Mouse (Mus musculus): ENCODE data around the gene Tbcd. TPM values are rescaled to one million over a fixed set of nuclear protein-coding genes. Genes with fewer than 3 reads are reported as not detected.

The Tbcd gene
- polyA plus RNA-seq, 1 experiment = 90.0 TPM

- no peak overlapping the region for H3K4me3 ChIP-seq (ENCODE audit: control insufficient read depth, insufficient read depth, low read length)
- H3K4me1 ChIP-seq (replicated peaks; ENCODE audit: control insufficient read depth, insufficient read depth, low read length) = no peaks in the 10 kb centered on the region; the same call in 1 of the 2 replicates
- no peak for DNase-seq
- WGBS = 93% methylated on average over 2 of the region's 2 CpGs
- H3K36me3 ChIP-seq (ENCODE audit: control insufficient read depth, insufficient read depth, low read length) = no peaks in the 10 kb centered on the region
- no peak for TF ChIP-seq CTCF (IDR thresholded peaks at IDR 0.05; ENCODE audit: borderline replicate concordance, control insufficient read depth, extremely low read depth, insufficient read depth, low read length, poor library complexity)
- no peak for TF ChIP-seq POLR2A (IDR thresholded peaks at IDR 0.05; ENCODE audit: control insufficient read depth, extremely low read depth, insufficient read depth, low read length, poor library complexity)
- no peaks in the 10 kb centered on the region for H3K27me3 ChIP-seq (ENCODE audit: control insufficient read depth, insufficient read depth, low read length)
- no peak overlapping the region for H3K27ac ChIP-seq (ENCODE audit: control insufficient read depth, insufficient read depth, low read length)
Observed at GRCm38 (mm10) chr11:121520761-121521160, 69.0 kb downstream of the Tbcd start.

DNA sequence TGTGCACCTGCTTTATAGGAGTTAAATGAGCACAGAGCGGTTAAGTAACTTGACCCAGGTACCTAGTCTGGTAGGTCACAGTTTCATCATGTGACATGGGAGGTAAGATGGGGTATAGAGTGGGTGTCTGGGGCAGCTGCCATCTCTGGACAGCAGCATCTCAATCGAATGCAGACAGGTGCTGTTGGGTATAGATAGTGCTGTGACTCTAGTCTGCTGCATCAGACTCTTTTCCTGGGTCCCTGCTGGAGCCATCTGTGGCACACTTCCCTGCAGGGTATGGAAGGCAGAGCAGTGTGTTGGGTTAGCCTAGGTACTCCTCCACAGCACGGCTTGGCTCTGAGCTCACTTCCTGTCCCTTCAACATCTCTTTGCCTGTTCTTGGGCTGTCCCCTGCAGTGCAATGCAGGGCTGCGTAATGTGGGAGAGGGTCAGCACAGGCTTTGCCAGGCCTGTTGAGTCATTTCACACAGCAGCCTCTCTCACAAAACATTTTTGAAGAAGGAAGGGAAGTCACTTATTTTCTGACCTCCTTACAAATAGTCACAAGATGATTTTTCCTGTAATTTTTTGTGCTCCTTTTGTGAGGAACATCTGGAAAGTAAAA lies 70.5 kb downstream of the Tbcd start:
- WGBS = 71% methylated on average over 4 of the region's 4 CpGs
- Histone ChIP-seq H3K27ac (ENCODE audit: control insufficient read depth, insufficient read depth, low read length) (no peak overlapping the region), H3K27me3 (ENCODE audit: control insufficient read depth, insufficient read depth, low read length) (no peaks in the 10 kb centered on the region), H3K4me1 (replicated peaks; ENCODE audit: control insufficient read depth, insufficient read depth, low read length) (no peaks in the 10 kb centered on the region; the same call in 1 of the 2 replicates), H3K4me3 (ENCODE audit: control insufficient read depth, insufficient read depth, low read length) (no peak overlapping the region), H3K36me3 (ENCODE audit: control insufficient read depth, insufficient read depth, low read length) (no peaks in the 10 kb centered on the region)
- TF ChIP-seq CTCF (IDR thresholded peaks at IDR 0.05; ENCODE audit: borderline replicate concordance, control insufficient read depth, extremely low read depth, insufficient read depth, low read length, poor library complexity) (no peak), POLR2A (IDR thresholded peaks at IDR 0.05; ENCODE audit: control insufficient read depth, extremely low read depth, insufficient read depth, low read length, poor library complexity) (no peak)
- DNase-seq = no peak

- no peak for DNase-seq
- TF ChIP-seq POLR2A (IDR thresholded peaks at IDR 0.05; ENCODE audit: control insufficient read depth, extremely low read depth, insufficient read depth, low read length, poor library complexity) (no peak), CTCF (IDR thresholded peaks at IDR 0.05; ENCODE audit: borderline replicate concordance, control insufficient read depth, extremely low read depth, insufficient read depth, low read length, poor library complexity) (no peak)
- Histone ChIP-seq H3K4me3 (ENCODE audit: control insufficient read depth, insufficient read depth, low read length) (no peak overlapping the region), H3K27ac (ENCODE audit: control insufficient read depth, insufficient read depth, low read length) (no peak overlapping the region), H3K27me3 (ENCODE audit: control insufficient read depth, insufficient read depth, low read length) (no peaks in the 10 kb centered on the region), H3K36me3 (ENCODE audit: control insufficient read depth, insufficient read depth, low read length) (no peaks in the 10 kb centered on the region), H3K4me1 (replicated peaks; ENCODE audit: control insufficient read depth, insufficient read depth, low read length) (no peaks in the 10 kb centered on the region; the same call in 1 of the 2 replicates)
- 95% methylated on average over 7 of the region's 7 CpGs for WGBS
Observed at GRCm38 (mm10) chr11:121524191-121524590, 72.4 kb downstream of the Tbcd start.

DNA sequence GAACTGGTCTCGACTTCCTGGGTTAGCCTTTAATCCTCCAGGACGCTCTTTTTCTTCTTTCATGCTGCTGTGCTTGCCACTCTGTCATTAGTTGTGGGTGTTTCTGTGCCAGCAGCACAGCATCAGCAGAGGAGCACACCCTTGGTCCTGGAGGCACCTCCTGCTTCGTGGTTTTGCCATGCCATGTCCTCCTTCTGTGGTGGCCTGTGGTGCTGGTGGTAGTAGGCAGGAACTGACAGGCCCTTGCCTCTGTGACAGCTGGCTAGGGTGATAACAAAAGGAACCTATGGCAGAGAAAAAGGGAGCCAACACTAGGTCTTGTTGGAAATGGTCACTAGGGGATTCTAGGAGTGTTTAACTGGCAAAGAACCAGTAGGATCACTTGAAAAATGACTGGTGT lies 78.0 kb downstream of the Tbcd start:
- DNase-seq = no peak
- H3K36me3 ChIP-seq (ENCODE audit: control insufficient read depth, insufficient read depth, low read length) = no peaks in the 10 kb centered on the region
- no peaks in the 10 kb centered on the region for H3K27me3 ChIP-seq (ENCODE audit: control insufficient read depth, insufficient read depth, low read length)
- no peak overlapping the region for H3K4me3 ChIP-seq (ENCODE audit: control insufficient read depth, insufficient read depth, low read length)
- WGBS = 56% methylated on average over 3 of the region's 3 CpGs
- TF ChIP-seq CTCF (IDR thresholded peaks at IDR 0.05; ENCODE audit: borderline replicate concordance, control insufficient read depth, extremely low read depth, insufficient read depth, low read length, poor library complexity) (no peak), POLR2A (IDR thresholded peaks at IDR 0.05; ENCODE audit: control insufficient read depth, extremely low read depth, insufficient read depth, low read length, poor library complexity) (no peak)
- H3K27ac ChIP-seq (ENCODE audit: control insufficient read depth, insufficient read depth, low read length) = no peak overlapping the region
- no peaks in the 10 kb centered on the region; the same call in 1 of the 2 replicates for H3K4me1 ChIP-seq (replicated peaks; ENCODE audit: control insufficient read depth, insufficient read depth, low read length)

DNA sequence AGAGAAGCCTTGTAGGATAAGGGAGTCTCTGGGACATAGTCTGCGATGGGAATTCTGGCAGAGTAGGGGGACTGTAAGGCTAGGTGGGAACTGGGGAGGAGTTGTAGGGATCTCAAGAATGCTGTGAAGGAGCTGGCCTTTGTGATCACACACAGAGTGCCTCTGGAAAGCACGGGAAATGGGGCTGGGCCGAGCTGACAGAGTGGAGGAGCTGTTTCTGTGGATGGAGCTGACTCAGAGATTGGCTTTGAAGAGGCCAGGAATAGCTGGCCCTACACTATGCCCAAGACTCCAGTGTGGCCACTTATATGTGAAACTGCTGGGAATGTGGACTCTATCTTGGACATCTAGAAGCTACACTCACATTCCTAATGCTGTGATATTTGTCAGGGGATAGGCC lies 84.8 kb downstream of the Tbcd start:
- DNase-seq = no peak
- WGBS = 95% methylated on average over 3 of the region's 3 CpGs
- H3K27me3 ChIP-seq (ENCODE audit: control insufficient read depth, insufficient read depth, low read length) = no peaks in the 10 kb centered on the region
- H3K36me3 ChIP-seq (ENCODE audit: control insufficient read depth, insufficient read depth, low read length) = no peaks in the 10 kb centered on the region
- no peaks in the 10 kb centered on the region for H3K4me1 ChIP-seq (replicated peaks; ENCODE audit: control insufficient read depth, insufficient read depth, low read length)
- H3K27ac ChIP-seq (ENCODE audit: control insufficient read depth, insufficient read depth, low read length) = no peak overlapping the region
- no peak overlapping the region for H3K4me3 ChIP-seq (ENCODE audit: control insufficient read depth, insufficient read depth, low read length)
- TF ChIP-seq POLR2A (IDR thresholded peaks at IDR 0.05; ENCODE audit: control insufficient read depth, extremely low read depth, insufficient read depth, low read length, poor library complexity) = no peak
- TF ChIP-seq CTCF (IDR thresholded peaks at IDR 0.05; ENCODE audit: borderline replicate concordance, control insufficient read depth, extremely low read depth, insufficient read depth, low read length, poor library complexity) = no peak

DNA sequence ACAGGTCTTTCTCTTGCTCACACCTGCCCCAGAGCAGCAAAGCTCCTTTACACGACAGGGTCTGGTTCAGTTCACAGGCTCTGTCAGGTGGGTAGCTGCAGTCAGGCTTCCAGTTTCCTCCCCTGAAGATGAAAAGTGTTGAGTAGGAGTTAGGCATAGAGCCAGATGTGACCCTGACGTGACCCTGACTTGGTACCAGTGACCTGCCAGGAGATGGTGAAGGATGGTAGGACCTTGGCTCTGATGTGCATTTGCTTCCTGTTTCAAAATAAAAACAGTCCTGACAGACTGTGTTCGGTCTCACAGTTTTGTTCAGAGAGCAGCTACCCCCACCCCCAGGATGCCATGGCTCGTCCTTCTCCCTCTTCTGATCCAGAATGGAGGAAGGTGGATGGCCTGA lies 90.7 kb downstream of the Tbcd start:
- Histone ChIP-seq H3K36me3 (ENCODE audit: control insufficient read depth, insufficient read depth, low read length) (no peaks in the 10 kb centered on the region), H3K27ac (ENCODE audit: control insufficient read depth, insufficient read depth, low read length) (no peak overlapping the region), H3K4me1 (replicated peaks; ENCODE audit: control insufficient read depth, insufficient read depth, low read length) (peaks cover 18% of the 10 kb centered on the region), H3K27me3 (ENCODE audit: control insufficient read depth, insufficient read depth, low read length) (no peaks in the 10 kb centered on the region), H3K4me3 (ENCODE audit: control insufficient read depth, insufficient read depth, low read length) (no peak overlapping the region)
- WGBS = 78% methylated on average over 4 of the region's 4 CpGs
- no peak for DNase-seq
- no peak for TF ChIP-seq POLR2A (IDR thresholded peaks at IDR 0.05; ENCODE audit: control insufficient read depth, extremely low read depth, insufficient read depth, low read length, poor library complexity)
- TF ChIP-seq CTCF (IDR thresholded peaks at IDR 0.05; ENCODE audit: borderline replicate concordance, control insufficient read depth, extremely low read depth, insufficient read depth, low read length, poor library complexity) = no peak

All from thymus, adult 2 months (tissue).